Mouse (Mus musculus): Measurements from ENCODE around the gene Rabgap1. TPM values are rescaled to one million over a fixed set of nuclear protein-coding genes. Genes with fewer than 3 reads are reported as not detected.
"Not testable (repeated sequence)": the region's sequence is repeated elsewhere in the genome, so short reads cannot be mapped to it uniquely, and the experiment has no call there.

Rabgap1 gene
- polyA plus RNA-seq, 1 experiment, result 63.1 TPM

DNA sequence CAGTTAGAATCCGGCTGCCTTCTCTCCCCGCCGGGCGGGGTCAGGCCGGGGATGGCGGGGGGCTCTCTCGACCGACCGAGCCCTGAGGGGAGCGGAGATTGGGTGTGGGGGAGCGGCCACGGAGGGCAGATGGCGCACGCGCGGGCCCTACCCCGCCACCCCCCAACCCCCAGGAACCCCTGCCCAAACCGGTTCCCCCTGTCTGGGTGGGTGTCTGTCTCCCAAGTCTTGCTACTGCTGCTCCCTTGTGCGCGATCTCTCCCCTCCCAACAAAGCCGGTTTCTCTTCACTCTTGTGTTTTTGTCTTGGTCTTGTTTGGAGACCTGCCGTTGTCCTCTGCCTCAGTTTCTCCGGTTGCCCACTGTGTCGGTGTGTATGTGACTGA lies 9.3 kb downstream of the Rabgap1 start:
- TF ChIP-seq CTCF (IDR thresholded peaks at IDR 0.05; ENCODE audit: borderline replicate concordance, insufficient read depth, low read length) (no peak), POLR2A (IDR thresholded peaks at IDR 0.05; ENCODE audit: low read depth, low read length) (no peak)
- Histone ChIP-seq H3K4me3 (ENCODE audit: insufficient read depth, low read length) (peak overlapping the region; percentile 88), H3K27ac (ENCODE audit: insufficient read depth, low read length) (no peak overlapping the region), H3K4me1 (ENCODE audit: control insufficient read depth, insufficient read depth, low read length) (no peaks in the 10 kb centered on the region)

DNA sequence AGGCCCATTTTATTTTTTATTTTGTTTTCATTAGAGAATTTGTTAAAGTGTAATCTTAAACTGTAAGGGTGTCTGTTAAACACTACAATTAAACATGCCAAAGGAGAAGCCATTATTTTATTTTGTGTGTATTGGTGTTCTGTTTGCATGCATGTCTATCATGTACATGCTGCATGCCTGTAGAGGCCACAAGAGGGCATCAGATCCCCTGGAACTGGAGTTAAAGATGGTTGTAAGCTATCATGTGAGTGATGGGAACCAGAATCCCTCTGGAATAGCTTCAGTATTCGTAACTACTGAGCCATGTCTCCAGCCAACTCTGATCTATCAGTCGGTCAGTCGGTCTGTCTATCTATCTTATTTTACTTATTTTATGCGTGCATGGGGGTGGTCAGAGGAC lies 17.6 kb downstream of the Rabgap1 start:
- no peak for TF ChIP-seq POLR2A (IDR thresholded peaks at IDR 0.05; ENCODE audit: low read depth, low read length)
- TF ChIP-seq CTCF (IDR thresholded peaks at IDR 0.05; ENCODE audit: borderline replicate concordance, insufficient read depth, low read length), result no peak
- Histone ChIP-seq H3K27ac (ENCODE audit: insufficient read depth, low read length) (no peak overlapping the region), H3K4me1 (ENCODE audit: control insufficient read depth, insufficient read depth, low read length) (no peaks in the 10 kb centered on the region), H3K4me3 (ENCODE audit: insufficient read depth, low read length) (no peak overlapping the region)

GRCm38 (mm10) chr2:37466266-37466665 lies 23.2 kb downstream of the Rabgap1 start:
- no peak overlapping the region for H3K27ac ChIP-seq (ENCODE audit: insufficient read depth, low read length)
- no peak overlapping the region for H3K4me3 ChIP-seq (ENCODE audit: insufficient read depth, low read length)
- no peak for TF ChIP-seq CTCF (IDR thresholded peaks at IDR 0.05; ENCODE audit: borderline replicate concordance, insufficient read depth, low read length)
- TF ChIP-seq POLR2A (IDR thresholded peaks at IDR 0.05; ENCODE audit: low read depth, low read length), result no peak
- H3K4me1 ChIP-seq (ENCODE audit: control insufficient read depth, insufficient read depth, low read length), result no peaks in the 10 kb centered on the region

- H3K4me3 ChIP-seq (ENCODE audit: insufficient read depth, low read length), result no peak overlapping the region
- H3K27ac ChIP-seq (ENCODE audit: insufficient read depth, low read length), result no peak overlapping the region
- H3K4me1 ChIP-seq (ENCODE audit: control insufficient read depth, insufficient read depth, low read length), result no peaks in the 10 kb centered on the region
- TF ChIP-seq CTCF (IDR thresholded peaks at IDR 0.05; ENCODE audit: borderline replicate concordance, insufficient read depth, low read length) (no peak), POLR2A (IDR thresholded peaks at IDR 0.05; ENCODE audit: low read depth, low read length) (no peak)
Observed at GRCm38 (mm10) chr2:37479559-37479958, 36.5 kb downstream of the Rabgap1 start.

DNA sequence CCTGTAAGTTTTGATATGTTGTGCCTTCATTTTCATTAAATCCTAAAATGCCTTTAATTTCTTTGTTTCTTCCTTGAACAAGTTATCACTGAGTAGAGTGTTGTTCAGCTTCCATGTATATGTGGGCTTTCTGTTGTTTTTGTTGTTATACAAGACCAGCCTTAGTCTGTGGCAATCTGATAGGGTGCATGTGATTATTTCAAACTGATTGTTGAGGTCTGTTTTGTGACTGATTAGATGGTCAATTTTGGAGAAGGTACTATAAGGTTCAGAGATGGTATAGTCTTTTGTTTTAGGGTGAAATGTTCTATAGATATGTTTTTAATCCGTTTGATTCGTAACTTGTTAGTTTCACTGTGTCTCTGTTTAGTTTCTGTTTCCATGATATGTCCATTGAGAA lies 37.0 kb downstream of the Rabgap1 start:
- Histone ChIP-seq H3K27ac (ENCODE audit: insufficient read depth, low read length) (no peak overlapping the region), H3K4me3 (ENCODE audit: insufficient read depth, low read length) (no peak overlapping the region), H3K4me1 (ENCODE audit: control insufficient read depth, insufficient read depth, low read length) (no peaks in the 10 kb centered on the region)
- no peak for TF ChIP-seq POLR2A (IDR thresholded peaks at IDR 0.05; ENCODE audit: low read depth, low read length)
- TF ChIP-seq CTCF (IDR thresholded peaks at IDR 0.05; ENCODE audit: borderline replicate concordance, insufficient read depth, low read length), result no peak

DNA sequence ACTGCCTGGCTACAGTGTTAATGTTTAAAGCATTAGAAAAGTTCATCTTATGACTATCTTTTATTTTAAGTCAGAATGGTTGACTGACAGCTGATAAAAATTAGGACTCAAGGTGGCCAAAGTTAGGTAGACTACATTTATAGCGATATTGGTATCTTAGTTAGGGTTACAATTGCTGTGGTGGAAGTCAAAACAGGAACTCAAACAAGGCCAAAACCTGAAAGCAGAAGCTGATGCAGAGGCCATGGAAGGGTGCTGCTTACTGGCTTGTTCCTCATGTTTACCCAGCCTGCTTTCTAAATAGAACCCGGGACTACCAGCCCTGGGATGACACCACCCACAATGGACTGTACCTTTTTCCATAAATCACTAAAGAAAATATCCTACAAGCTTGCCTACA lies 41.1 kb downstream of the Rabgap1 start:
- H3K4me1 ChIP-seq (ENCODE audit: control insufficient read depth, insufficient read depth, low read length), result no peaks in the 10 kb centered on the region
- no peak for TF ChIP-seq CTCF (IDR thresholded peaks at IDR 0.05; ENCODE audit: borderline replicate concordance, insufficient read depth, low read length)
- H3K27ac ChIP-seq (ENCODE audit: insufficient read depth, low read length), result no peak overlapping the region
- no peak overlapping the region for H3K4me3 ChIP-seq (ENCODE audit: insufficient read depth, low read length)

GRCm38 (mm10) chr2:37485370-37485769 lies 42.3 kb downstream of the Rabgap1 start:
- H3K4me3 ChIP-seq (ENCODE audit: insufficient read depth, low read length), result no peak overlapping the region
- TF ChIP-seq CTCF (IDR thresholded peaks at IDR 0.05; ENCODE audit: borderline replicate concordance, insufficient read depth, low read length) (no peak), POLR2A (IDR thresholded peaks at IDR 0.05; ENCODE audit: low read depth, low read length) (no peak)
- H3K27ac ChIP-seq (ENCODE audit: insufficient read depth, low read length), result no peak overlapping the region
- H3K4me1 ChIP-seq (ENCODE audit: control insufficient read depth, insufficient read depth, low read length), result no peaks in the 10 kb centered on the region

DNA sequence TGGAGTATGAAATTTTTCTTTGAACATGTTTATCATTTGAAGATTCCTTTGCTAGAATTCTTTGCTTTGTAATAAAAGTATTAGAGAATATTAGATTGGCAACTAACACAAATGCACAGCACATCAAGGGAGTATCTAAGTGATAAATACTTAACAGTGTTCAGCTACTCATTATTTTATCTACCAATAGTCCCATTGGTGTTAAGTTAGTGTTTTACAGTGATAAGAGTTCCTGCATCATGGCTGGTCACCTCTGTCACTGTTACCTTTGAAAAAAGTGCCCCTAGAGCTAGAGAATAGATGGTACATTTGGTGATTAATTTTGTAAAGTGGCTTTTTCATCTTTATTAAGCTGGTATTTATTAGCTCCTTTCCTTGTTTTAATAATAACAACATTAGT lies 43.3 kb downstream of the Rabgap1 start:
- TF ChIP-seq POLR2A (IDR thresholded peaks at IDR 0.05; ENCODE audit: low read depth, low read length), result no peak
- no peak for TF ChIP-seq CTCF (IDR thresholded peaks at IDR 0.05; ENCODE audit: borderline replicate concordance, insufficient read depth, low read length)
- H3K27ac ChIP-seq (ENCODE audit: insufficient read depth, low read length), result no peak overlapping the region
- H3K4me1 ChIP-seq (ENCODE audit: control insufficient read depth, insufficient read depth, low read length), result no peaks in the 10 kb centered on the region

GRCm38 (mm10) chr2:37488956-37489355 lies 45.9 kb downstream of the Rabgap1 start:
- TF ChIP-seq POLR2A (IDR thresholded peaks at IDR 0.05; ENCODE audit: low read depth, low read length) (no peak), CTCF (IDR thresholded peaks at IDR 0.05; ENCODE audit: borderline replicate concordance, insufficient read depth, low read length) (no peak)
- no peak overlapping the region for H3K27ac ChIP-seq (ENCODE audit: insufficient read depth, low read length)
- H3K4me3 ChIP-seq (ENCODE audit: insufficient read depth, low read length), result no peak overlapping the region
- no peaks in the 10 kb centered on the region for H3K4me1 ChIP-seq (ENCODE audit: control insufficient read depth, insufficient read depth, low read length)

More for the DNA sequence above, 43.3 kb downstream of the Rabgap1 start:
- H3K4me3 ChIP-seq (ENCODE audit: insufficient read depth, low read length), result no peak overlapping the region

- no peaks in the 10 kb centered on the region for H3K4me1 ChIP-seq (ENCODE audit: control insufficient read depth, insufficient read depth, low read length)
- no peak overlapping the region for H3K27ac ChIP-seq (ENCODE audit: insufficient read depth, low read length)
- no peak overlapping the region for H3K4me3 ChIP-seq (ENCODE audit: insufficient read depth, low read length)
- no peak for TF ChIP-seq POLR2A (IDR thresholded peaks at IDR 0.05; ENCODE audit: low read depth, low read length)
Observed at GRCm38 (mm10) chr2:37497321-37497720, 54.2 kb downstream of the Rabgap1 start.

DNA sequence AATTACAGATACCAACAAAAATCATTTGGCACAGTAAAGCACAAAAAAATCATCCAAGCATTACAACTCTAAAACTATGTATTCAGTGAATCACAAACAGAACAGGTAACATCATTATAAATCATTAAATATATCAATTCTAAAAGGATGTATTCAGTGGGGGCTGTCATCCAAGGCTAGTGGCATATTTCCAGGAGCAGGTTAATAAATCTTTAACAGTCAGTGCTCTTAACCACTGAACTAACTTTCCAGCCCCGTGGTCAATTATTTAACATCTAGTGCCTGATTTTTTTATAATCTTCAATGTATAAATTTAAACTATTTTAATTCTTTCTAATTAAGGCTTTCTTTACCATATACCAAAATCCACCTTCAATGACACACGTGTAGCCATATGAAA lies 62.8 kb downstream of the Rabgap1 start:
- not testable (repeated sequence) for H3K4me1 ChIP-seq (ENCODE audit: control insufficient read depth, insufficient read depth, low read length); H3K4me3 ChIP-seq (ENCODE audit: insufficient read depth, low read length); H3K27ac ChIP-seq (ENCODE audit: insufficient read depth, low read length)
